Mouse (Mus musculus) lung, postnatal 25 days (tissue): ENCODE results near the gene Emilin2.

Source experiments
- DNase-seq: peaks from one replicate; pipeline ENCODE4 v3.0.0; 2022; ENCODE audit warnings: low spot score

Emilin2 gene

DNA sequence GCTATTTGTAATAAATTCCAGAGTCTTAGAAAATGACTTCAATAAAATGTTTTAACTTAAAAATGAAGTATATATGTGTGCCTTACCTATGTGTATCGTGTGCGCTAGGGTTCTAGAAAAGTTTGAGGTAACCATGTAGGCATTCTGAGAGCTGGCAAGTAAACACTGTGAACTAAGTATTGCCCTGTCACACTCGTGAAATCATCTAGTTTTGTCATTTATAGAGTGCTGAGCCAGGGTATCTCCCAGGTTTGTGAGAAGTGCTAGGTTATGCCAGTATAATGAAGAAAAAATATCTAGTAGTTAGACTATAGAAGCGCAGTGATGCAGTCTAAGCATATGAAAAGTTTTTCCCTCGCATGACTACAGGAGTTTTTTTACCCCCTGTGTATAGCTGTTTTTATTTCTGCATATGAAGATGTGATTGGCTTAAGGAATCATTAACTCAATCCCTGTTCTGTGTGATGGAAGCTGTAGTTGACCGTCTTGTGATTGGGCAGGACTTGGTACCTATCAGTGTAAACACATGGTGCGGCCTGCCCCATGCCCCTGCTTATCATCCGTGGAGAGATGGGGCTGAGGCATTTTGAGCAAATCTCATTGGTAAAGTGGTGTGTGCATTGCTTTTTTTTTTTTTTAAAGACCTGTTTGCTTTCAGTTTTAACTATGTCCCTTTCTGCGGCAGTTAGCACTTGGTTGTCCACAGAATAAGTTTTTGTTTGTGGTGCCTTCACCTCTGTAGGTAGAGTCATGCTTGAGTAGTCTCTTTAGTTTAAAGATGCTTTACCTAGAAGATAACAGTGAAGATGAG, 107.6 kb downstream of the Emilin2 start:
- DNase-seq, result no peak
